Mouse (Mus musculus): ENCODE measurements around the gene Cox5b. TPM values are rescaled to one million over a fixed set of nuclear protein-coding genes. Genes with fewer than 3 reads are reported as not detected.
"Not testable (repeated sequence)": the region's sequence is repeated elsewhere in the genome, so short reads cannot be mapped to it uniquely, and the experiment has no call there.

Cox5b gene
- 100 to 1,000 TPM; 325 to 418 TPM for polyA plus RNA-seq (2017; shearing (Covaris generic))

DNA sequence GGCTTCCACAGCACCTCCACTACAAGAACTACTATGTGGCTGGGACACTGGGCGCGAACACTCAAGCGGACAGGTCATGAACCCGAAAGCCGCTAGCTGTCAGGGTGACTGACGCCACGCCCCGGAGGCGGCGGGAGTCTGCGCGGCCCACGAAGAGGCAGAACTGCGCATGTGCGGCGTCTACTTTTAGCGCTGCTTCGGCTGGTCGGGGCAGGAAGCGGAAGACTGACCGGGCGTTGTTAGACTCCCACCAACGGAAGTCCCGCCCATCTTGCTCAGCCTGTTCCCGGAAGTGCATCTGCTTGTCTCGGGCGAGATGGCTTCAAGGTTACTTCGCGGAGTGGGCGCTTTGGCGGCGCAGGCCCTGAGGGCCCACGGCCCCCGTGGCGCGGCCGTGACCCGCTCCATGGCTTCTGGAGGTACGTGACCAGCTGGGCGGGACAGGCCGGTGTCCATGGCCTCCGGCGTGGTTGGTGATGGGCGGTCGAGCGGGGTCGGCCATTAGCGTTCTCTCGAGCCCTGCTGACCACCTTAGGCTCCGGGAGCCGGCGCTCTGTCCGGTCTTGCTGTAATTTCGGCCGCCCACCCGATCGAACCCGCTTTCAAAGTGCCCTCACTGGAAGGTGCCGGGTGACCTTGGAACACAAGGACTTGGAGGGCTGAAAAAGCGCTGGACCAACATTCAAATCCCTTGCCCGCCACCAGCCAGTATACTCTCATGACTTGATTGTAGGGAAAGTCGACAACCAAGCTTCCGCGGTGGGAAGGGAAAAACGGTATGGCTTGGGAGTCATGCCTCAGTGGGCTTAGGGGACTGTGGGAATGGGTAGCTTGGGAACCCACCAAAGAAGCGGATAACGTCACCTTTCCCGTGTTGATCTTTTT lies at the start of gene Cox5b:
TSS of gene Cox5b (plus strand) at position 179 of the 885 bp plus-strand sequence.
- ATAC-seq: peak; percentile 98

DNA sequence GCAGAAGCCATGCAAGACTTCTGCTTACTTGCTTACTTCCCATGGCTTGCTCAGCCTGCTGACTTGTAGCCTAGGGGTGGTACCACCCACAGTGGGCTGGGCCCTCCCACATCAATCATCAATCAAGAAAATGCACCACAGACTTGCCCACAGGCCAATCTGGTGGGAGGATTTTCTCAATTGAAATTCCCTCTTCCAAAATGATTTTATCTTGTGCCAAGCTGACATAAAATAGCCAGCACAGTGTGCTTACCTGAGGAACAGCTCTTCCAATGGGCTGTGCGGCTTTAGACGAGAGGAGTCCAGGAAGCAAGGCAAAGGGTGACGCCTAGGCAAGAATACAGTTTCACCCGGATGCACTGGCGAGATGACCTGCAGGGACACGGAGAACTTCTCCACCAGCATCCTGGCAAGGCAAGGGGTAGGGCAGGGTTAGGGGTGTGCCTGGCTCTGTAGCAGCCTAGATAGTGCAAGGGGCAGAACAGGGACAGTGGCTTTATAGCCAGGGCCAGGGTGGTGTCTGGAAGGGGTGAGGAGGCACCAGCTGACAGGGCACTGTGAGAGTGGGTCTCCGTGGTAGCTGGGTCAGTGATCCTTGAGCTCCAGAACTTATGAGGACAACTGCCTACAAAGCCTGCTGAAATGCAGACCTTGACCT lies 47.2 kb upstream of the Cox5b start:
- no peak for ATAC-seq

DNA sequence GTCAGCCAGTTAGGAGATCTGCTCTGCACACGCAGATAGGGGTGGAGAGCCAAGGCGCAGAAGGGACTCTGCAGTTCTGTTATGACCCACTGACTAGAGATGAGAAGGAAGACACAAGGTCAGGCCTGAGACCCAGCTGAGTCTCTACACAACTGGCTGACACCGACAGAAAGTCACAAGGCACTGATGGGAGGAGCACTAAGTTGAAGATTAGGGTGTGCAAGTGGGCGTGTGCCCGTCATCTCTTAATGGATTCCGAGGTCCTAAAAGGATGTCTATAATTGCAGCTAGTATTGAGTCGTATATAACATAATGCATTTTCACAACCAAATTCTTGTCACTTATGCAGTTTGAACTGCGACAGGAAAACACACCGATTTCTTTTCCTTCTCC lies 46.6 kb upstream of the Cox5b start:
- no peak for ATAC-seq

DNA sequence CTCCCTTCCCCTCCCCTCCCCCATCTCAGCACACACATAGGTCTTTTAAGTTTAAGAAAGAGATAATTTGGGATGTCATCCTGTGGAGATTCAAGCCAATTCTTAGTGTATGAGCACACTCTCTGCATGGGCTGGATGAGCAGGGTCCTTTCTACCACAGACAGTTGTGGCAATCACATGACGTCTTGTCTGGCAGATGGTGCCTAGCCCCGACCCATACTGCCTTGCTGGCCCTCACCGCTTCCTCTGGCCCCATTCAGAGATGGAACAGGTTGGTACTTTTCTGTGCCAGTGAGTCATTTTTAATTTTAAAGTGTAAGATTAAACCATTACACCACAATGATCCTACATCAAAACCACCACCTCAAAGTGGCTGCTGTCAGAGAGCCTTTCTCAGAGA lies 45.0 kb upstream of the Cox5b start:
- peak; percentile 32 for ATAC-seq

DNA sequence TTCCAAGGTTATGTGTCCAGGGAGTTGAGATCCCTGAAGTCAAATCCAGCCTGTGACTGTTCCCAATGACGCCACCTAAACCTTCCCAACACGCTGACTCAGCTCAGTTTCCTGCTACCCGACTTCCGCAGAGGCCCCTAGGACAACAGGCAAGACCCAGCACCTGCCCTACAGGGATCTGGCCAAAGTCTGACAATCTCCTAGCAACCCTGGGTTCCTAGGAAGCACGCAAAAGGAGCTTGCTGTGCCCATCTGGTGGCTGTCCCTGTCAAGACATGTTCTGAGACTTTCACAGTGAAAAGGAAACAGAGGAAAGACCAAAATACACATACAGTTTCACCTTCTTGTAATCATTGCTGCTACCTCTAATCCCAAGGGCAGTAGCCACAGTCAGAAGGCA lies 43.6 kb upstream of the Cox5b start:
- ATAC-seq: no peak

DNA sequence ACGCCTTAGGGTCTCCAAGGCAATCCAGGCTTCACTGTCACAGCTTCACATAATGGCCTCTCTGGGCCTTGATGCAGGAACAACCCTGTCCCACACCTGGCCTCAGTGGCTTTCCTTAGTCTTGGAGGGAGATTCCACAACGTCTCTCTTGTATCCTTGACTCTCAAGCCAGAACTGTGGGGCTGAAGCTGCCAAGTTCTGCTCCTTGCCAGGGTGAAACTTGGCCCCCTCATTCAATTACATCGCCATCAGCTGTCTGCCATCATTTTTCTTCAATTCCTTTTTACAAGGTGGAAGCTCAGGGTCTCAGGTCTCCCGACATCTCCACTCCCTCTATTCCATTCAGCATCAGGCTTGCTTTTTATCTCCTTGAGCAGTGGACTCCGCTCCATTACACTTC lies 36.2 kb upstream of the Cox5b start:
- ATAC-seq: no peak

DNA sequence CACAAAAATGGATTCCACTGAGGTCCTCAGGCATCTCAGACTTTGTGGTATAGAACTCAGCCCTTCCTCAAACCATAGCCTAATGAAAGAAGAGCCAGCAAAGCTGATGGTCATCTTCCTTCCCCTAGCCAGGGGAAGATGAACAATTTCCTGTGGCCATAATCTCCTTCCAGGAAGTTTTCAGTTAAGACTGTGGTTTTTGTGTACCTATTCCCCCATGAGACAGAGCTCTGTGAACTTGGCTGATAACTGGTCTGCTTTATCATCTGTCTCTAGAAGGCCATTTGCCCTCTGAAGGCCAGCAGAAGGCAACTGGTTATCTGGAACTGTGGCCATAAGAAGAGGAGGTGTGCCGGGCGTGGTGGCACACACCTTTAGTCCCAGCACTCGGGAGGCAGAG lies 35.0 kb upstream of the Cox5b start:
- no peak for ATAC-seq

DNA sequence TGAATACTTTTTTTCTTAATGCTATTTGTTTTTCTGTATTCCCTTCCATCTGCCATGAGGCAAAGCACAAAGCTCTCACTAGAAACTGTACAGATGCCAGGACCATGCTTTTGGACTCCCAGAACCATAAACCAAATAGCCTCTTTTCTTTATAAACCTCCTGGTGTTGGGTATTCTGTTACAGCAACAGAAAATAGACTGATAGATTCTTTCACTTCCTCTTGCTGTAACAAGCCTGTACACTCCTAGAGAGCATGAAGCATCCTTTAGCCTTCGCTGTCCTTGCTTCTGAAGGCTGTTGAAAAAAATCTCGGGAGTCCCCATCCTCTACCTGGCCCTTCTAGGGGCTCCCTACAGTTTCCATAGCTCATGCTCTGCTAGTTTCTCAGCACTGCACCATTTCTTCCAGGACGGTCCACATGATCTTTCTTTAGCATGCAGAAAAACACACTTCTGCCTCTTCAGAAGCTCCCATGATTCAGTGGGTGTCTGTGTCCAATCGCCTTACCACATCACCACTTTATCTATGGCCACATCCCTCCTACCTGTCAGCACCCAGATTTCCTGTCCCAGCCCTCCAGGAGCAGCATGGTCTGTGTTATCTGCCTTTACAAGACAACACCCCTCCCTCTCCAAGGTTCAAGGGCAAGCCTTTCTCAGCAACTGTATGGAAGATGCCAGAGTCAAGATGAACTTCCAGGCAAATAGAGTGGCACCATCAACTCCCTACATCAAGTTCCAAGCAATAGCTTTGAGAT lies 33.4 kb upstream of the Cox5b start:
- no peak for ATAC-seq

DNA sequence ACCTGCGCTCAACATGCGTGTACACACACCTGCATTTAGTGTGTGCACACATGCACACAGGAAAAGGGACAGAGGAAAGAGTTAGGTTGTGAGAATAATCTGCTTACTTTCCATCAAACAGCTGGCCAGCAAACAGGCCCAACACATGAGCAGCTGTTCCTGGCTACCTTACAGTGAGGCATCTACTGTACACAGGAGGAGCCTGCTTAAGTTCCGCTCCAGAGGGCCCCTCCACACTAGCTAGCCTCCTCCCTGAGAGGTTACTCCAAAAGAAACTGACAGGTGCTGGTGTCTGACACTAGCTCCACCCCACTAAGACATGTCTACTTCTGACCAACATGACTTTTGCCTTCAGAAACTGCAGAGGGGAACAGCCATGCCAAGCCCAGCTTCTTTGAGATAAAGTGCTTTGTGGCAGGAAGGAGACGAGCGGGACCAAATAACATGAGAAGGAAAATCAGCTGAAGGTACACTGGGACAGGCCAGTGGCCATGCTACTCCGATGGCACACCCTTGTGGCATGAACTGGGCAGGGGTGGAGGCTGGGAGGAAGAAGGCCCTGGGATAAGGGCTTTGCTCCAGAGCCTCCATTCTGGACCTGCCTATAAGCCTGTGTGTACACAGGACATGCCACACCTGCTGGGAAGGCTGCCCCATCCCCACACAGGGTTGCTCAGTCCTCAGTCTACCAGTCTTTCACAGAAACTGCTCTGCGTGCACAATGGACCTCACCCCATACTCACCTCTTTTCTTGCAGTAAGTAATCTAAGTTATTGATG lies 32.4 kb upstream of the Cox5b start:
- no peak for ATAC-seq

DNA sequence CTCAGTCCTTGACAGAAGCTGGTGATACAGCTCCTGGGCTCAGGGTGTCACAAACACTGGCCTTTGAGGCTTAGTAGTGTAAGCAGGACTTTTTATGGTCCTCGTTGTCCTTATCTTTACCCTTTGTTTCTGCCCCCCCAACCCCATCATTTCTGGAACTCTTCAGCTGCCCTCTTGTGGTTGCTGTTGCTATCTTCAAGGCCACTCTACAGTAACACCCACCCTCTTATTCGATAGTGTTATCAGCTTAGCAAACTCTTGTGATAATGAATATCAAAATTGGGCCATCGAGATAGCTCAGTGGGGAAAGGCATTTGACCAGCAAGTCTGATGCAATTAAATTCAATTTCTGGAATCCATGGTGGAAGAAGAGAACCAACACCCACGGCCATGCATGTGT lies 26.8 kb upstream of the Cox5b start:
- no peak for ATAC-seq

DNA sequence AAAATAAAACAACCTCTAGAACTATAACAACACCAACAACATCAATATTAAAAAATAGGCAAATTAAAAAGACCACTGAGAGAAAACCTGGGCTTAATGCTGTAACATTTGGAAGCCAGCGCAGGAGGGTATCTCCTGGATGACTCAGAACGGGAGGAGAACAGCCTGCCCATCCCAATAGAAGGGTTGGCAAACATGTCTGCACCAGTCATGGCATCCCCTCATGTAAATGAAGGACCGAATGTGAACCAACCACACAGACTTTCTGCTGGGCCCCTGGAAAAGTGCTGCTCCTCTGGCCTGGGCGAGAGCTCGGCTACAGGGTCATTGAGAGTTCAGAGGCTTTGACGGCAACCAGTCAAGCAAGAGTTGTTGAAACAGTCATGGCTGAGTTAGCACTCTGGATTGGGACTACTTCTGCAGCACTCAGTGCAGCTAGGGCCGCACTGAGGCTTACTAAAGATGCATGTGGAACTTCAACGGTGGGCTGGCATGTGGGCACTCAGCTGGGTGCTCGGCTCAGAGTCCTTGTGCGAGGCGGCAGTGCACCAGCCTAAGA lies 26.0 kb upstream of the Cox5b start:
- ATAC-seq: no peak

DNA sequence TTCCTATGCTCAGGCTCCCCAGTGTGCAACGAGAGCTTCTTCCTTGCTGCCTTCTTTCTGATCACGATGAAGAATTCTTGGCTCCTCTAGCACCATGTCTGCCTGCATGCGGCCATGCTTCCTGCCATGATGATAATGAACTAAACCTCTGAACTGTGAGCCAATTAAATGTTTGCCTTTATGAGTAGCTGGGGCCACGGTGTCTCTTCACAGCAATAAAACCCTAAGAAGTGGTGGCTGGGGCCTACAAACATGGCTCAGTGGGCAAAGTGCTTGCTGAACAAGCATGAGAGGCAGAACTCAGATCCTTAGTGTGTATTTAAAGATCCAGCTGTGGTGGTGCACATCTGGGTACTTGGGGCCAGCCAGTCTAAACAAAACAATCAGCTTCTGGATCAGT lies 25.3 kb upstream of the Cox5b start:
- ATAC-seq: no peak

DNA sequence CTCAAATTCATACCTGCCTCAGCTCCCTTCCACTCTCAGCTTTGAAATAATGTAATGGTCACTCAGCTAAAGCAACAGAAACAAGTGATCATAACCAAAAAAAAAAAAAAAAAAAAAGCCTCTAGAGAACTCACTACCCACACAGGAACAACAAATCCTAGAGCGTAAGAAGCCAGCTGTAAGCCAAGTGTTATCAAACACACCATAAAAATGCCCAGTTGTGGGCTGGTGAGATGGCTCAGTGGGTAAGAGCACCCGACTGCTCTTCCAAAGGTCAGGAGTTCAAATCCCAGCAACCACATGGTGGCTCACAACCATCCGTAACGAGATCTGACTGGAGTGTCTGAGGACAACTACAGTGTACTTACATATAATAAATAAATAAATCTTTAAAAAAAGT lies 23.2 kb upstream of the Cox5b start:
- not testable (repeated sequence) for ATAC-seq

DNA sequence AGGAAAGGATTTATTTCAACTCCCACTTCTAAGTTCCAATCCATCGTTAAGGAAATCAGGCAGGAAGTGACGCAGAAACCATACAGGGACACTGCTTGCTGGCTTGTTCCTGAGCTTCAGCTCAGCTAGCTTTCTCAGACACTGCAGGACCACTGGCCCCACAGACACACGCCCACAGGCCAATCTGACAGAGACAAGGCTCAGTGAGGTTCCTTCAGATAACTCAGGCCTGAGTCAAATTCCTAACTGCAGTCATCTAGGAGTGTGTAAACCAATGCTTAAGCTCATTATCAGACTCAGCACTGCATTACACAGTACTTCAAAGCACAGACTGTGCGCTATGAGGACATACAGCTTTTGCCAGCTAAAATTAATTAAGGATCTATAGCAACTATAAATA lies 21.0 kb upstream of the Cox5b start:
- no peak for ATAC-seq

DNA sequence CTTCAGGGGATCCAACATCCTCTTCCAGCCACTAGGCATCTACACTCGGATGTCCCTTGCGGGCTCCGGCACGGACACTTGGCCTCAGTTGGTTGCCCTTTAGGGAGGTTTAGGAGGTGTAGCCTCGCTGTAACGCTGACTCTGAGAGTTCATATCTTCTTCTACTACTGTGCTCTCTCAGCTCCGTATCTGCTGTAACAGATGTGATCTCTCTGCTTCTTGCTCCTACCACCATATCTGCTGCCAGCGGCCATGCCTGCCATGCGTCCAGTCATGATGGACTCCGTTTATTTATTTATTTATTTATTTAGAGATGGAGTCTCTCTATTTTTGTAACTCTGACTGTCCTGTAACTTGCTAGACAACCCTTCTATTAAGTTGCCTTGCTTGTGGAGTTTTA lies 20.0 kb upstream of the Cox5b start:
- ATAC-seq: no peak

DNA sequence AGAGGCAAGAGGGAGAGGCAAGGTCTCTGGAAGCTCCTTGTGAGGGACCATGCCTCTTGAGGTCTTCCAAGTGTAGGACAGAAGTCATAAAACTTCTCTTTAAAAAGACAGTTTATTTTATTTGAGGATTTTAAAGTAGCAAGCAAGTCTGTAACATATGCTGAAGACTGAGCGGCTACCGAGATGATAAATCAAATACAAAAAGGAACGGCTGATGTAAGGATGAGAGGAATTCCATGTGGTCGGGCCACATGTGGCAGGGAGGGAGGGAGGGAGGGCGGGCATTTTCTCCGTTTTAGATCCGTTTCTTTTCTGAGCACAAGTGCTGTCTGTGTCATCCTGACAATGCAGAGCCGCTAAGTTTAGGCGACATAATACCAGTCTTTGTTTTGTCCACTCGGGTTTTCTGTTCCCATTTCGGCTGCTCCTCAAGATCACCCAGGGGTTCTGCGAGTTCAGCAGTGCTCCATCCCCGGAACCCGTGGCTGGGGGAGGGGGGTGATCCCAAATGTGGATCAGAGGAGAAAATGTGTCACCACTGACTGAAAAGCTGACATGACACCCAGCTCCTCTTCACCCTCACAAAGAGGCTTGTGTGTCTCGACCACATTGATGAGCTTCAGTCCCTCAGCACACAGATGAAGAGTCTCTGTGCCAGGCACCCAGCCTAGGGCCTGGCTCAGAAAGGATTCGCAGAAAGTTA lies 18.4 kb upstream of the Cox5b start:
- ATAC-seq: no peak

DNA sequence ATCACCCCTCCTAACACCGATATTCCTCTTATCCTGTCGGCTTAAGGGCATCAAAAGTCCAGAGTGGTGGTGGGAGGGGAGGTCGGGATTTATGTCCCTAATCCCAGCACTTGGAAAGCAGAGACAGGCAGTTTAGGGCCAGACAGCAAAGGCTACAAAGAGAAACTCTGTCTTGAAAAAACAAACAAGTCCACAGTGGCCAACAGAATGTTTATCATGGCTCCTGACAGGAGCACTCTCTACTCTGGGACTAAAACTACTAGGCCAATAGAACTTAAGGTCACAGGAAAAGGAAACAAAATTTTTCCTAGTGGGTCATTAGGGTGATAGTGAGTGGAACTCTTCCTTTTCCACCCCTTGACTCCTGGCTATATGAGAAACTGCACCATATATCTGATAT lies 16.3 kb upstream of the Cox5b start:
- ATAC-seq: no peak

DNA sequence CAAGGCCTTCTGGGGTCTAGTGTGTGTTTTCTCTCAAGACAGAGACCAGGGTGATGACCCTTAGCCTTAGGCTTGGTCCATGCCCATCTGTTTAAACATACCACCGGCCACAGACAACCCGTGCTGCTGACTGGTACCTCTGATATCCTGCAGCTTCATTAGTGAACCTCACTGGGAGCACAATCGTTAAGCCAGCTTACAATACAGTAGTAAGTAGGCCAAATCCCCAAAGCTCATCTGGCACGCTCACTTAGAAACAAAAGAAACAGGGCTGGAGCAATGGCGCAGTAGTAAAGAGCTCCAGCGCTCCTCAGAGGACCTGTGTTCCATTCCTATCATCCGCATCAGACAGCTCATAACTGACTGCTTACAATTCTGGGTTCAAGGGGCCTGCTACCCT lies 10.4 kb upstream of the Cox5b start:
- ATAC-seq: no peak

DNA sequence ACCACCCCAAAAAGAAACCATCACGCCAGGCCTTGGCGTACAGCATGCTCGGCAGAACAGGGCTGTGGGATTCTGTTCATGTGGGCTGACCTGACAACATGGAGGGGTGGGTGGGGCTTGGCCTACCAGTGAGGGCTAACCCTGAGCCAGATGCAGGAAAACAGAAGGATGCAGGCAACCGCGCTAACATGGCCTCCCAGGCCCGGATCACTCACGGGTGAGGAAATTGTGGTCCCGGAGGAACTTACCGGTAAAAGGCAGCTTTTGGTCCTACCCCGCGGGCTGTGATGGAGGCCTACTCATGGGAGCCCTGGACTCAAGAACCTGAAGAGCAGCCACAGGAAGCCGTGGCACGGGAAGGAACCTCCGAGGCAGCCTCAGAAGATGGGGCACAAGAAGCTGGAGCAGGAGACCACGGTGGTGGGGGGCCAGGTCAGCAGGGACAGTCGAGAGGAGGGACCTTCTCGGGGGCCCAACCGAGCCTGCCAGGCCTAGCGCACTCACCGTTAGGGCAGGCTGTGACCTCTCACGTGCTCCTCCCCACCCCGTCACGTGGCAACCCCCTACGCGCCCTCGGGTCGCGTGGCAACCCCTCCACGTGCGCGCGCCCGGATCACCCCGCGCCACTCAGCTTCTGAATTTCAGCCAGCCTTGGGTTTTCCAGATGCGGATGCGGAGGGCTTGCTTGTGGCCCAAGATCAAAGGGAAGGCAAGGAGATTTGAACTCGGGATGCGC lies 8.5 kb upstream of the Cox5b start, which contains the start of gene Fam178b:
TSS of gene Fam178b (minus strand) at position 564 of the 736 bp plus-strand sequence.
- no peak for ATAC-seq

DNA sequence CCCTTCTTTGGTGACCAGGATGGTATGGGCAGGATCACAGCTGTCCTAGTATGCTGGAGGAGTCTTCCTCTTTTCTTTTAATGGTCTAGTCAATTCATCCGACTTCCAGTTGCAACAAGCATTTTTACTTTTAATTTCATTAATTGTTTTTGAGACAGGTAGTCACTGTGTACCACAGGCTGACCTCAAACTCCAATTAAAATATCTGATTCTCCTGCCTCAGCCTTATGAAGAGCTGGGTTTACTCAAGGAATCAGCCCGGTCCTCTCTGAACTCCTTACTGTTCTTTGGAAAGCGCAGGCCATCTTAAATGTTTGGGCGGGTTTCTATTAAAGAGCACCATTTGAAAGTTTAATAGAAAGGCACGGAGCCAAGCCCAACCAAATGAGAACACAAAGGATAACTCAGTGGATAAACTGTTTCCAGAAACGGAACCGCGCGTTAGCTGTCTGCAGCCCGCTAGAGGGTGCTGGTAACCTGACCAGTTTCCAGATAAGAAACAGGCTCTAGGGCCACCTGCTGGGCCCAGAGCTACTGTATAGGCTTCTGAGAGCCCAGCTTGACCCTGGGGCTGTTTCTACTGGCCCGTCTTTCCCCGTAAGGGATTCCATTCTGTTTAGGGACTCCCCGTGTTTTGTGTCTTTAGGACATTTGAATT lies 7.3 kb upstream of the Cox5b start:
- peak; percentile 68 for ATAC-seq

All from activated CD4-positive, CD25-positive, alpha-beta regulatory T cell, adult 4 months (primary cell).